Mouse (Mus musculus) hindbrain, embryonic 14.5 days (tissue): Measurements from ENCODE around the gene Cenpm. TPM values are rescaled to one million over a fixed set of nuclear protein-coding genes. Genes with fewer than 3 reads are reported as not detected.

Experiments used
- ATAC-seq: fragments of 200-750 bp; cut with Nextera tagmentation; 2 replicates; pipeline ENCODE4 v1.8.0; 2017; ENCODE audit warnings: moderate number of reproducible peaks, mild to moderate bottlenecking, moderate TSS enrichment, moderate library complexity; ENCODE audit not compliant: low FRiP score
- DNase-seq: peaks from one replicate; pipeline ENCODE4 v3.0.0-alpha.2; 2015; ENCODE audit warnings: low spot score
- H3K27ac ChIP-seq: fragments of 300-500 bp; sonication (generic); 2 replicates; pipeline ENCODE4 v1.5.1; 2014; ENCODE audit warnings: mild to moderate bottlenecking, moderate library complexity
- H3K27me3 ChIP-seq: fragments of 300-500 bp; sonication (generic); 2 replicates; pipeline ENCODE4 v1.6.1; 2014; ENCODE audit warnings: mild to moderate bottlenecking, low read length, mixed read lengths; ENCODE audit not compliant: control insufficient read depth, insufficient read depth
- H3K36me3 ChIP-seq: fragments of 300-500 bp; sonication (generic); replicated peaks from 2 replicates; pipeline ENCODE4 v1.6.1; 2014; ENCODE audit not compliant: control insufficient read depth, insufficient read depth
- H3K4me1 ChIP-seq: fragments of 300-500 bp; sonication (generic); replicated peaks from 2 replicates; pipeline ENCODE4 v1.6.1; 2014; ENCODE audit warnings: antibody characterized with exemption, low read length, mixed read lengths; ENCODE audit not compliant: control insufficient read depth, insufficient read depth
- H3K4me2 ChIP-seq: fragments of 300-500 bp; sonication (generic); replicated peaks from 2 replicates; pipeline ENCODE4 v1.6.1; 2014; ENCODE audit warnings: mild to moderate bottlenecking, moderate library complexity
- H3K4me3 ChIP-seq: fragments of 300-500 bp; sonication (generic); replicated peaks from 2 replicates; pipeline ENCODE4 v1.5.1; 2014; ENCODE audit warnings: mild to moderate bottlenecking, low read length
- H3K9ac ChIP-seq: fragments of 300-500 bp; sonication (generic); 2 replicates; pipeline ENCODE4 v1.6.1; 2014
- H3K9me3 ChIP-seq: fragments of 300-500 bp; sonication (generic); 2 replicates; pipeline ENCODE4 v1.6.1; 2016; ENCODE audit warnings: low read length; ENCODE audit not compliant: control insufficient read depth
- WGBS: fragments of 180-500 bp; shearing (Covaris S2); extraction: QIAGEN DNeasy Blood & Tissue Kit; methylation state at CpG from one replicate; pipeline ENCODE4 v1.1.7; 2014; 5-methylcytosine and 5-hydroxymethylcytosine counted together
- polyA plus RNA-seq: library from polyadenylated mRNA; unstranded; fragments of >200 nt; fragmentation: Nextera tagmentation; extraction: Ambion mirVana; gene quantifications from 2 replicates; pipeline ENCODE4 v1.2.1, GENCODE M21; 2014

The Cenpm gene
- polyA plus RNA-seq, 1 experiment from 2014 or later: 18.0 TPM

DNA sequence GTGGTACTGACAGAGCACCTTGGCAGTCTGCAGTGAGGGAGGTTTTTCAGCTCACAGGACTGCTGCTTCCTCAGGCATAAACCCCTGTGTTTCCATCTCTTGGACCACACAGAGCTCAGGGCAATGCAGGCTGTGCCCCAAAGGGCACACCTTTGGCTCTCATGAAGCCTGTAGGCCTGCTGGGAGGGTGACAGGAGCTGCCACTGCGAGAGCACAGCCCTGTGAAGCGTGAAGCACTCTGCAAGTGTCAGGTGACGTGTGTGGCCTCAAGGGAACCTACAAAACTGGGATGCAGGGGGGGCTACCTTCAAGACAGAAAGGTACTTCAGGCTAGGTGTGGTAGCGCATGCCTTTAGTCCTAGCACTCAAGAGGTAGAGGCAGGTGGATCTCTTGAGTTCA lies 11.9 kb downstream of the Cenpm start:
- no peak overlapping the region for H3K27ac ChIP-seq
- ATAC-seq (no peak), DNase-seq (no peak)
- H3K4me1 ChIP-seq: peaks cover 9% of the 10 kb centered on the region; the same call in 1 of the 2 replicates
- H3K4me2 ChIP-seq: no peak overlapping the region
- H3K27me3 ChIP-seq: no peaks in the 10 kb centered on the region
- H3K9ac ChIP-seq: no peak overlapping the region
- no peaks in the 10 kb centered on the region for H3K9me3 ChIP-seq
- no peak overlapping the region for H3K4me3 ChIP-seq
- no peaks in the 10 kb centered on the region for H3K36me3 ChIP-seq
- 72% methylated on average over 4 of the region's 4 CpGs for WGBS

GRCm38 (mm10) chr15:82231591-82232378 lies 12.8 kb downstream of the Cenpm start:
- WGBS: 58% methylated on average over 11 of the region's 11 CpGs
- no peak overlapping the region for H3K9ac ChIP-seq
- H3K4me2 ChIP-seq: no peak overlapping the region
- no peak overlapping the region for H3K27ac ChIP-seq
- H3K27me3 ChIP-seq: no peaks in the 10 kb centered on the region
- H3K36me3 ChIP-seq: no peaks in the 10 kb centered on the region
- no peak for DNase-seq
- no peak overlapping the region for H3K4me3 ChIP-seq
- peaks cover 9% of the 10 kb centered on the region; the same call in 1 of the 2 replicates for H3K4me1 ChIP-seq
- H3K9me3 ChIP-seq: no peaks in the 10 kb centered on the region
- ATAC-seq: no peak

- 72% methylated on average over 4 of the region's 4 CpGs for WGBS
- H3K4me2 ChIP-seq: no peak overlapping the region
- DNase-seq (no peak), ATAC-seq (no peak)
- H3K4me3 ChIP-seq: no peak overlapping the region
- no peaks in the 10 kb centered on the region for H3K36me3 ChIP-seq
- no peak overlapping the region for H3K9ac ChIP-seq
- H3K27me3 ChIP-seq: no peaks in the 10 kb centered on the region
- H3K27ac ChIP-seq: no peak overlapping the region
- H3K9me3 ChIP-seq: no peaks in the 10 kb centered on the region
- peaks cover 9% of the 10 kb centered on the region; the same call in 1 of the 2 replicates for H3K4me1 ChIP-seq
These were observed 13.4 kb downstream of the Cenpm start for GRCm38 (mm10) chr15:82231100-82231499.

DNA sequence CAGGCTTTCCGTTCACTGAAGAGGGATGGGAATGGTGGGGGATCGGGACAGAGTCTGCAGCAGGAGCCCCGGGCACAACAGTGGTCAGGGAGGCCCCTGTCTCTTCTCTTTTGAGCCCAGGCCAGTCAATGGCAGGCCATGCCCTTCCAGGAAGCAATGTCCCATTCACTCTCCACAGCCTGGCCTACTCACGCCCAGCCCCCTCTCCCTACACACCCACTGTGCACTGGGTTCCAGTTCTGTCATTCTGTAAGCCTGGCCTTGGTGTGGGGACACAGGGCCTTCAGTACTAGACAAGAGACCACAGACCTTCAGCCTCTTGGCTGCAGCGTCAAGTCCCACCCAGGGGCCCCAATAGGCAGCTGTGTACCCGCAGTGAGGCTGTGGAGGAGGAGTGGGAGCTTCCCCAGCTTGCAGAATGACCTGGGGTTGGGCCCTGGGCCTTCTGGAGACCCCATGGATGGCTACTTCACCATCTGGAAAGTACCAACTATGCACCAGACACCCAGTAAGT lies 14.4 kb downstream of the Cenpm start:
- H3K9ac ChIP-seq: no peak overlapping the region
- H3K4me1 ChIP-seq: peaks cover 9% of the 10 kb centered on the region; the same call in 1 of the 2 replicates
- no peak overlapping the region for H3K4me2 ChIP-seq
- 67% methylated on average over 6 of the region's 6 CpGs for WGBS
- no peaks in the 10 kb centered on the region for H3K36me3 ChIP-seq
- H3K27me3 ChIP-seq: no peaks in the 10 kb centered on the region
- no peak overlapping the region for H3K27ac ChIP-seq
- DNase-seq: no peak
- no peak for ATAC-seq
- no peak overlapping the region for H3K4me3 ChIP-seq
- H3K9me3 ChIP-seq: no peaks in the 10 kb centered on the region

- no peak for ATAC-seq
These were observed 15.0 kb downstream of the Cenpm start for GRCm38 (mm10) chr15:82229542-82230045.

DNA sequence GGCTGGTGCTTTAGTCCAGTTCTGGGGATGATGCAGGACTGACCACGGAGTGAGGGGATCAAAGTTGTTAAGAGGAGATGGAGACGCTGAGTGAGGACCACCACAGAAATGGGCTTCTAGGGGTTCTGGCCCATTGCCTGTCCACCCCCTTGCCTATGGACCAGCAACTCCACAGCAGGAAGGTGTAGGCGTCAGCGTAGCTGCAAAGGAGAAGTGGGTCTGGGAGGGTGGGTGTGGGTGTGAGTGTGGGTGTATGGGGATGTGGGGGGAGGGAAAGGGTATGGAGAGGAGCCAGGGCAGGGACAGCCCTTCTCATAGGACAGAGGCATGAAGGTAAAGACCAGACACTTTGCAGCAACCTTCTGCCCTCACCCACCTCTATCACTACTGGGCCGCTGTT lies 18.8 kb downstream of the Cenpm start:
- no peaks in the 10 kb centered on the region for H3K9me3 ChIP-seq
- H3K27me3 ChIP-seq: peaks cover 8% of the 10 kb centered on the region; the same call in 1 of the 2 replicates
- 89% methylated on average over 5 of the region's 5 CpGs for WGBS
- H3K36me3 ChIP-seq: no peaks in the 10 kb centered on the region
- no peak overlapping the region for H3K4me2 ChIP-seq
- H3K4me3 ChIP-seq: no peak overlapping the region
- H3K9ac ChIP-seq: no peak overlapping the region
- DNase-seq (no peak), ATAC-seq (no peak)
- H3K27ac ChIP-seq: no peak overlapping the region
- peaks cover 11% of the 10 kb centered on the region; the same call in 1 of the 2 replicates for H3K4me1 ChIP-seq

More at GRCm38 (mm10) chr15:82229542-82230045, 15.0 kb downstream of the Cenpm start:
- no peak overlapping the region for H3K27ac ChIP-seq
- no peak overlapping the region for H3K9ac ChIP-seq
- no peaks in the 10 kb centered on the region for H3K36me3 ChIP-seq
- no peaks in the 10 kb centered on the region for H3K9me3 ChIP-seq
- 35% methylated on average over 11 of the region's 11 CpGs for WGBS
- H3K4me2 ChIP-seq: no peak overlapping the region
- H3K4me3 ChIP-seq: no peak overlapping the region
- no peak for DNase-seq
- peaks cover 3% of the 10 kb centered on the region; the same call in 1 of the 2 replicates for H3K27me3 ChIP-seq
- H3K4me1 ChIP-seq: peaks cover 9% of the 10 kb centered on the region; the same call in 1 of the 2 replicates

DNA sequence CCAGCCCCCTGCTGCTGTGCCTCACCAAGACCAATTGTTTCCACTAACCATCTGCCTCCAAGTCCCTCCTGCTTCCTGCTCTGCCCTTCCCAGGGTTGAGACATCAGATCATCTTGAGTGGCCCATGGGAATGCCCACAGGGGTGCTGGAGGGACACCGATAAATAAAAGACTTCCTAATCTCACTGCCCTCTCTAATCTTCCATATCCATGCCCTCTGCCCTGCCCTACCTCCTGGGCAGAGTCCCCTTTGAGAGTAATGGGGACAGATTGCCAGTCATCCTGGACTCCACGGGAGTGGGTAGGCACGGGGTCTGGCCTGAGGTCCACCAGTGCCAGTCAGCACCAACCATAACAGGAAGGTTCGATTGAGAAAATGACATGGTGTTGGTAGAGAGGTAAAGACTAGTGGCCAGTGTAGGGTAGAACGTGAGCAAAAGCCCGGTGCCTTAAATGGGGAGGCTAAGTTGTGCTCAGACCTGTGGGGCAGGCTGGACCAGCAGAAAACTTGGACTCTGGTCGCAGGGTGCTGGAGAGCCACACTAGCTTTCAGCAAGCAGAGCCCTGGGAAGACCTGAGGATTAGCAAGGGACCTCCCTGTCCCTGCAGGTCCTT lies 19.8 kb downstream of the Cenpm start:
- Histone ChIP-seq H3K4me2 (peak overlapping the region; percentile 54), H3K4me3 (no peak overlapping the region), H3K27ac (no peak overlapping the region), H3K4me1 (peaks cover 11% of the 10 kb centered on the region; the same call in 1 of the 2 replicates), H3K9ac (peak overlapping the region; percentile 42; the same call in 1 of the 2 replicates), H3K9me3 (no peaks in the 10 kb centered on the region), H3K36me3 (no peaks in the 10 kb centered on the region), H3K27me3 (peaks cover 8% of the 10 kb centered on the region; the same call in 1 of the 2 replicates)
- 47% methylated on average over 7 of the region's 7 CpGs for WGBS
- DNase-seq (no peak), ATAC-seq (no peak)

- Histone ChIP-seq H3K4me2 (peak within 1 kb of the TSS; percentile 54), H3K27ac (no peak within 1 kb of the TSS), H3K9ac (peak within 1 kb of the TSS; percentile 42; the same call in 1 of the 2 replicates), H3K4me3 (peak within 1 kb of the TSS; percentile 27), H3K9me3 (no peaks in the 10 kb centered on the region), H3K36me3 (no peaks in the 10 kb centered on the region), H3K4me1 (peaks cover 11% of the 10 kb centered on the region; the same call in 1 of the 2 replicates), H3K27me3 (peaks cover 8% of the 10 kb centered on the region; the same call in 1 of the 2 replicates)
- no peak for DNase-seq
- peak; percentile 35; the same call in 1 of the 2 replicates for ATAC-seq
- 1% methylated on average over 44 of the region's 44 CpGs for WGBS
These were observed 20.6 kb downstream of the Cenpm start, which contains the start of gene Tnfrsf13c for GRCm38 (mm10) chr15:82223657-82224601. Tnfrsf13c (minus strand) TSS chr15:82224369.
